Mouse (Mus musculus) forebrain, postnatal 0 days (tissue): Measurements from ENCODE around the gene Cyp2s1. TPM values are rescaled to one million over a fixed set of nuclear protein-coding genes. Genes with fewer than 3 reads are reported as not detected.

Experiments used
- ATAC-seq: fragments of 200-750 bp; cut with Nextera tagmentation; 2 replicates; pipeline ENCODE4 v1.8.0; 2017; ENCODE audit warnings: mild to moderate bottlenecking, moderate library complexity
- DNase-seq: peaks from one replicate; pipeline ENCODE4 v3.0.0-alpha.2; 2015
- H3K27ac ChIP-seq: fragments of 300-500 bp; sonication (generic); 2 replicates; pipeline ENCODE4 v1.5.1; 2014; ENCODE audit warnings: low read depth, mild to moderate bottlenecking, antibody characterized with exemption, low read length, moderate library complexity, mixed read lengths
- H3K27me3 ChIP-seq: fragments of 300-500 bp; sonication (generic); 2 replicates; pipeline ENCODE4 v1.6.1; 2014; ENCODE audit warnings: mild to moderate bottlenecking, low read length, mixed read lengths; ENCODE audit not compliant: insufficient read depth
- H3K36me3 ChIP-seq: fragments of 300-500 bp; sonication (generic); 2 replicates; pipeline ENCODE4 v1.6.1; 2014; ENCODE audit warnings: mild to moderate bottlenecking, moderate library complexity; ENCODE audit not compliant: insufficient read depth
- H3K4me1 ChIP-seq: fragments of 300-500 bp; sonication (generic); 2 replicates; pipeline ENCODE4 v1.6.1; 2014; ENCODE audit warnings: antibody characterized with exemption; ENCODE audit not compliant: insufficient read depth
- H3K4me2 ChIP-seq: fragments of 300-500 bp; sonication (generic); 2 replicates; pipeline ENCODE4 v1.6.1; 2014; ENCODE audit warnings: low read depth, mild to moderate bottlenecking, moderate library complexity
- H3K4me3 ChIP-seq: fragments of 300-500 bp; sonication (generic); 2 replicates; pipeline ENCODE4 v1.5.1; 2014; ENCODE audit warnings: low read depth, low read length, mixed read lengths
- H3K9ac ChIP-seq: fragments of 300-500 bp; sonication (generic); 2 replicates; pipeline ENCODE4 v1.6.1; 2014; ENCODE audit warnings: mild to moderate bottlenecking
- H3K9me3 ChIP-seq: fragments of 300-500 bp; sonication (generic); 2 replicates; pipeline ENCODE4 v1.6.1; 2016; ENCODE audit warnings: low read length
- CTCF ChIP-seq: sonication (generic); IDR thresholded peaks from 2 replicates; pipeline ENCODE4 v1.5.1; 2016; ENCODE audit warnings: antibody characterized with exemption, control low read depth, low read depth
- WGBS: fragments of 180-500 bp; shearing (Covaris S2); extraction: QIAGEN DNeasy Blood & Tissue Kit; methylation state at CpG from one replicate; pipeline ENCODE4 v1.1.7; 2014; 5-methylcytosine and 5-hydroxymethylcytosine counted together
- microRNA-seq, 2 experiments: library from miRNA; unstranded; fragments of <30 nt; microRNA quantifications; one replicate each; pipeline ENCODE4; 2016
- polyA plus RNA-seq: library from polyadenylated mRNA; unstranded; fragments of >200 nt; fragmentation: Nextera tagmentation; extraction: Ambion mirVana; gene quantifications from 2 replicates; pipeline ENCODE4 v1.2.1, GENCODE M21; 2015
- total RNA-seq: library from RNA; depleted of rRNA; stranded (reverse); fragments of >200 nt; gene quantifications from 2 replicates; pipeline ENCODE4 v1.2.3, GENCODE M21; 2014; rRNA removed

Cyp2s1 gene
- total and polyA plus RNA-seq, 2 experiments from 2014 or later = 1.9 to 2.0 TPM

GRCm38 (mm10) chr7:25753643-25754438, 62.9 kb downstream of the Cyp2s1 start:
- peak overlapping the region; percentile 99 for H3K27ac ChIP-seq
- peak overlapping the region; percentile 90 for H3K4me2 ChIP-seq
- WGBS = under 1% methylated on average over 46 of the region's 46 CpGs
- H3K36me3 ChIP-seq = peaks cover 28% of the 10 kb centered on the region
- no peak for TF ChIP-seq CTCF
- H3K9me3 ChIP-seq = no peaks in the 10 kb centered on the region
- H3K4me3 ChIP-seq = peak overlapping the region; percentile 99
- no peaks in the 10 kb centered on the region for H3K27me3 ChIP-seq
- ATAC-seq (no peak), DNase-seq (no peak)
- peaks cover 15% of the 10 kb centered on the region for H3K4me1 ChIP-seq
- peak overlapping the region; percentile 99 for H3K9ac ChIP-seq

- no peaks in the 10 kb centered on the region for H3K27me3 ChIP-seq
- ATAC-seq = no peak
Measured at GRCm38 (mm10) chr7:25753076-25753475, 63.6 kb downstream of the Cyp2s1 start.

More at GRCm38 (mm10) chr7:25753076-25753475, 63.6 kb downstream of the Cyp2s1 start:
- DNase-seq = no peak
- no peak for TF ChIP-seq CTCF
- peak overlapping the region; percentile 99 for H3K4me3 ChIP-seq
- H3K9ac ChIP-seq = peak overlapping the region; percentile 99
- no peak overlapping the region for H3K27ac ChIP-seq
- peak overlapping the region; percentile 90 for H3K4me2 ChIP-seq
- H3K9me3 ChIP-seq = no peaks in the 10 kb centered on the region
- peaks cover 36% of the 10 kb centered on the region for H3K36me3 ChIP-seq
- H3K4me1 ChIP-seq = peaks cover 15% of the 10 kb centered on the region

Small RNA genes lying within 50 kb of the gene (microRNA-seq; reads per million reads assigned to microRNA genes)
- gene Gm24865 = 0 reads per million in 2 experiments

Other genes with a start within 250 kb of the Cyp2s1 start
- gene Erich4, start 201.0 kb downstream of the Cyp2s1 start, total RNA-seq = not detected in 2 replicates
- gene Erich4, start 201.0 kb downstream of the Cyp2s1 start, polyA plus RNA-seq = not detected in 2 replicates
- gene Dmac2, start 197.5 kb downstream of the Cyp2s1 start, total RNA-seq = 35.8 and 45.8 TPM in 2 replicates
- gene Dmac2, start 197.5 kb downstream of the Cyp2s1 start, polyA plus RNA-seq = 35.0 and 40.6 TPM in 2 replicates
- 0.31 and 0.95 TPM in 2 replicates for gene B3gnt8, start 190.3 kb downstream of the Cyp2s1 start, total RNA-seq
- 1.0 and 1.3 TPM in 2 replicates for gene B3gnt8, start 190.3 kb downstream of the Cyp2s1 start, polyA plus RNA-seq
- 55.7 and 55.9 TPM in 2 replicates for gene Bckdha, start 157.9 kb downstream of the Cyp2s1 start, total RNA-seq
- 57.1 and 58.3 TPM in 2 replicates for gene Bckdha, start 157.9 kb downstream of the Cyp2s1 start, polyA plus RNA-seq
- 22.9 and 24.9 TPM in 2 replicates for gene Exosc5, start 157.7 kb downstream of the Cyp2s1 start, total RNA-seq
- 33.9 and 35.2 TPM in 2 replicates for gene Exosc5, start 157.7 kb downstream of the Cyp2s1 start, polyA plus RNA-seq
- gene Tmem91, start 141.7 kb downstream of the Cyp2s1 start, total RNA-seq = 32.8 and 40.3 TPM in 2 replicates
- 40.9 and 61.4 TPM in 2 replicates for gene Tmem91, start 141.7 kb downstream of the Cyp2s1 start, polyA plus RNA-seq
- gene B9d2, start 136.1 kb downstream of the Cyp2s1 start, total RNA-seq = 15.7 and 15.8 TPM in 2 replicates
- gene B9d2, start 136.1 kb downstream of the Cyp2s1 start, polyA plus RNA-seq = 58.2 and 60.1 TPM in 2 replicates
- gene Tgfb1, start 129.9 kb downstream of the Cyp2s1 start, total RNA-seq = 1.6 and 3.1 TPM in 2 replicates
- 0.39 and 0.56 TPM in 2 replicates for gene Tgfb1, start 129.9 kb downstream of the Cyp2s1 start, polyA plus RNA-seq
- 21.1 and 37.6 TPM in 2 replicates for gene Ccdc97, start 97.8 kb downstream of the Cyp2s1 start, total RNA-seq
- gene Ccdc97, start 97.8 kb downstream of the Cyp2s1 start, polyA plus RNA-seq = 31.7 and 32.0 TPM in 2 replicates
- 110 and 144 TPM in 2 replicates for gene Hnrnpul1, start 62.2 kb downstream of the Cyp2s1 start, total RNA-seq
- 47.3 and 47.9 TPM in 2 replicates for gene Hnrnpul1, start 62.2 kb downstream of the Cyp2s1 start, polyA plus RNA-seq
- 15.8 and 17.7 TPM in 2 replicates for gene Axl, start 28.2 kb downstream of the Cyp2s1 start, total RNA-seq
- gene Axl, start 28.2 kb downstream of the Cyp2s1 start, polyA plus RNA-seq = 14.6 and 16.1 TPM in 2 replicates
- not detected in 2 replicates for gene Cyp2b10, start 80.7 kb upstream of the Cyp2s1 start, total RNA-seq
- gene Cyp2b10, start 80.7 kb upstream of the Cyp2s1 start, polyA plus RNA-seq = not detected in 2 replicates
- gene Cyp2b13, start 244.6 kb upstream of the Cyp2s1 start, total RNA-seq = not detected in 2 replicates
- not detected in 2 replicates for gene Cyp2b13, start 244.6 kb upstream of the Cyp2s1 start, polyA plus RNA-seq